Mouse (Mus musculus) left cerebral cortex, adult 11 months (tissue): ENCODE measurements around the gene Tmem11.

Experiments
- DNase-seq: peaks from one replicate; pipeline ENCODE4 v3.0.0; 2022; ENCODE audit warnings: low spot score

Gene Tmem11

GRCm38 (mm10) chr11:60828903-60829302 is 50.2 kb downstream of the Tmem11 start:
- no peak for DNase-seq

DNA sequence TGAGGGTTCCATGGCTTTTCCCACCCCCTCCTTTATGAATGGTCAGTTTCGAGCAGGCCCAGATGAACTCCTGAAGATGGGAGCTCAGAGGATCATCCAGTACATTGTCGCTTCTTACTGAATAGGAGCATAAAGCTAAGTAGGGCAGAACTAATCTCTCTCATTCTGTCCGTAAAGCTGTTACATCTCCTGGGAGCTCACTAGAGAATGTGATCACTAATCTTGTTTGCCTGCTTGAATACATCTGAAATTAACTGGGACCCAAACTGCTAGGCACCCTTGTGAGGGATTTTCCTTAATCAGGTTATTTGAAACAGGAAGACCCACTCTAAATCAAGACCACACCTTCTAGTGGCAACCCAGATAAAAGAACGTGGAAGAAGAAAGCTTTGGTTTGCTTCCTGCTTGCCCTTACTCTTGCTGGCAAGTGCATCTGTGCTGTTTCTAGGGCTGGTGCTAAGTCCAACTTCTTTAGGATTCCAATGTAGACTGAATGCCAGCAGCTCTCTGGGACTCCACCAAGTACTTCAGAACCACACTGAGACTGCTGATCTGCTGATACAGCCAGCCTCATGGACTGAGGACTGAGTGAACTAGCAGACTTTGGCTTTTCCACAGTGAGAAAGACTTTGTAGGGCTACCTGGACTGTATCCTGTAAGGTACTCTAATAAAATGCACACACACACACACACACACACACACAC is 51.7 kb downstream of the Tmem11 start:
- DNase-seq: no peak

GRCm38 (mm10) chr11:60826700-60827099 is 52.4 kb downstream of the Tmem11 start:
- DNase-seq: no peak

GRCm38 (mm10) chr11:60825191-60825590 is 53.9 kb downstream of the Tmem11 start:
- no peak for DNase-seq

DNA sequence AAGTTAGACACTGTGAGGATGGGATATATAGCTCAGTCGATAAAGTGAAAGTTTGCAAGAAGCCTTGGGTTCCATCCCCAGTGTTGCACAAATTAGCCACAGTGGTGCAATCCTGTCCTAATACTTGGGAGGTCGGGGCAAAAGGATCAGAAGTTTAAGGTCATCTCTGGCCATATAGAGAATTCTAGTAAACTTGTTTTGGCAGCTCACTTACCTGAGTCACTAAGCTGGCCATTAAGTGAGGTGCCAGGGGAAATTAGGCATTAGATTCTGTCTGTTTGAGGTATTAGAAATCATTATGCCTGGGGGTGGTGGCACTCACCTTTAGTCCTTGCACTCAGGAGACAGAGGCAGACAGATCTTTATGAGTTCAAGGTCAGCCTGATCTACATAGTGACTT is 55.3 kb downstream of the Tmem11 start:
- DNase-seq: no peak

DNA sequence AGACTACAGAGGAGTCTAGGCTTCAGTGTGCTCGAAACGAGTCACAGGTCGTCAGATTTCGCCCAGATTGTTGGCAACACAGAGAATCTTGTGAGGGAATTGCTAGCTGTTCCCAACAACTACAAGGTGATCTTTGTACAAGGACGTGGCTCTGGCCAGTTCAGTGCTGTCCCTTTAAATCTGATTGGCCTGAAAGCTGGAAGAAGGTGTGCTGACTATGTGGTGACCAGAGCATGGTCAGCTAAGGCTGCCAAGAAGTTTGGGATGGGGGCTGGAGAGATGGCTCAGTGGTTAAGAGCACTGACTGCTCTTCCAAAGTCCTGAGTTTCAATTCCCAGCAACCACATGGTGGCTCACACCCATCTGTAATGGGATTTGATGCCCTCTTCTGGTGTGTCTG is 62.7 kb downstream of the Tmem11 start:
- no peak for DNase-seq
